Mouse (Mus musculus): ENCODE measurements around the gene Trp53inp2.

DNA sequence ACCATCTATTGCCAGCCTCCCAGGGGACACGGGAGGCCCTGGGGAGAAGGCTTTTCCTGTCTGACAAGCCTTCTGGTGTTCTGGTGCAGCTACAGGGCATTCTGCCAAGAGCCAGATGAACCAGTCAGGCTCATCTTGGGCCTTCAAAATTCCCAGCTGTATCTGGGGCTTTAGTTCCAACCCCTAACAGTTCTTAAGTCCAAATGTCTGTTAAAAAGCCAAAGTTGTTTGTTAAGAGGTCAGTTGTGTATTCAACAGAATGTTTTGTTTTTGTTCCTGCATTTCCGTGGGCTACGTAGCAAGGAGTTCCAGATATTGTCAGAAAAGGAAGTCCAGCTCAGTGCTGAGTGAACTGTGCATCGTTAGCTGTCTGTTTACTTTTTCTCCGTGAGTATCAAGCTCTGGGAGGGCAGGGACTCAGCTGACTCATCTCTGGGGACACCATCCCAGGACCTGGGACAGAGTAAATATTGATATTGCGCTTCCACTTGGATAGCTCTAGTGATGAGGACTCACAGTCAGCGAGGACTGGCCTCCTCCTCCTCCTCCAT lies 11.5 kb upstream of the Trp53inp2 start:
- TF ChIP-seq CTCF (IDR thresholded peaks at IDR 0.05; ENCODE audit: low read depth) (no peak), EP300 (IDR thresholded peaks at IDR 0.05; ENCODE audit: low read depth) (no peak)
